Mouse (Mus musculus) stomach, embryonic 14.5 days (tissue): ENCODE results near the gene Gm43517. TPM values are rescaled to one million over a fixed set of nuclear protein-coding genes. Genes with fewer than 3 reads are reported as not detected.

Experiments
- ATAC-seq: fragments of 200-750 bp; cut with Nextera tagmentation; 2 replicates; pipeline ENCODE4 v1.8.0; 2017; ENCODE audit warnings: low read depth, moderate TSS enrichment; ENCODE audit not compliant: insufficient number of reproducible peaks, insufficient read depth, low FRiP score
- H3K27ac ChIP-seq: fragments of 300-500 bp; sonication (generic); 2 replicates; pipeline ENCODE4 v1.5.1; 2014; ENCODE audit warnings: mild to moderate bottlenecking, low read length, moderate library complexity, mixed read lengths
- H3K27me3 ChIP-seq: fragments of 300-500 bp; sonication (generic); 2 replicates; pipeline ENCODE4 v1.6.1; 2014; ENCODE audit warnings: low read length, control low read depth, mixed read lengths; ENCODE audit not compliant: control insufficient read depth, insufficient read depth
- H3K36me3 ChIP-seq: fragments of 300-500 bp; sonication (generic); 2 replicates; pipeline ENCODE4 v1.6.1; 2014; ENCODE audit warnings: mild to moderate bottlenecking, control low read depth, low read length, moderate library complexity, mixed read lengths; ENCODE audit not compliant: control insufficient read depth, insufficient read depth
- H3K4me1 ChIP-seq: fragments of 300-500 bp; sonication (generic); 2 replicates; pipeline ENCODE4 v1.6.1; 2014; ENCODE audit warnings: low read length, control low read depth, mixed read lengths; ENCODE audit not compliant: control insufficient read depth, insufficient read depth
- H3K4me2 ChIP-seq: fragments of 300-500 bp; sonication (generic); replicated peaks from 2 replicates; pipeline ENCODE4 v1.6.1; 2014; ENCODE audit warnings: low read depth, low read length, control low read depth
- H3K4me3 ChIP-seq: fragments of 300-500 bp; sonication (generic); 2 replicates; pipeline ENCODE4 v1.5.1; 2014; ENCODE audit warnings: low read depth, low read length, control low read depth
- H3K9ac ChIP-seq: fragments of 300-500 bp; sonication (generic); replicated peaks from 2 replicates; pipeline ENCODE4 v1.6.1; 2014; ENCODE audit warnings: low read depth, mild to moderate bottlenecking, control low read depth, low read length, moderate library complexity, mixed read lengths
- H3K9me3 ChIP-seq: fragments of 300-500 bp; sonication (generic); 2 replicates; pipeline ENCODE4 v1.6.1; 2016; ENCODE audit warnings: low read depth, low read length, control low read depth; ENCODE audit not compliant: control insufficient read depth
- WGBS: fragments of 180-500 bp; shearing (Covaris S2); extraction: QIAGEN DNeasy Blood & Tissue Kit; methylation state at CpG from one replicate; pipeline ENCODE4 v1.1.7; 2014; 5-methylcytosine and 5-hydroxymethylcytosine counted together
- polyA plus RNA-seq: library from polyadenylated mRNA; unstranded; fragments of >200 nt; fragmentation: Nextera tagmentation; extraction: Ambion mirVana; gene quantifications from 2 replicates; pipeline ENCODE4 v1.2.1, GENCODE M21; 2014

Gene Gm43517
- polyA plus RNA-seq, 1 experiment from 2014 or later, result not detected

DNA sequence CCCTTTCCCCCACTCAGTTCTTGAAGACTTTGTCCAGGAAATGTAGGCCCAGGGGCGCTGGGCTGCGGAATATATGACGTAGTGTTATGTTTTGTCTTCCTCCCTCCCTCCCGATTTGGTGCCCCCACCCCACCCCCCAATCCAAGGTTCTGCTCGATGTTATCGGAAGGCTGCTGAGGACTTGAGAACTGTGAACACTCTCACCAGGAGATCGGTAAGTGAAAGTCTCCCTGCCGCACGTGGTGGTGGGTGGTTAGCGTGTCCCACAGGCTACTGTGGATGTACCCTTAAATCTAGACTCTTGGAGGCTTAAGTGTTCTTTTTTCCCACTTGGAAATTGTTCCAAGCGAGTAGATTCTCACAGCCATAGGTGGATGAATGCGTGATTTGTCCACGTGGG lies 5.3 kb downstream of the Gm43517 start:
- no peaks in the 10 kb centered on the region for H3K4me1 ChIP-seq
- H3K9ac ChIP-seq, result no peak overlapping the region
- no peak overlapping the region for H3K27ac ChIP-seq
- ATAC-seq, result no peak
- no peaks in the 10 kb centered on the region for H3K9me3 ChIP-seq
- no peaks in the 10 kb centered on the region for H3K36me3 ChIP-seq
- H3K4me3 ChIP-seq, result no peak overlapping the region
- 4% methylated on average over 13 of the region's 13 CpGs for WGBS
- H3K27me3 ChIP-seq, result peaks cover 55% of the 10 kb centered on the region
- H3K4me2 ChIP-seq, result no peak overlapping the region

DNA sequence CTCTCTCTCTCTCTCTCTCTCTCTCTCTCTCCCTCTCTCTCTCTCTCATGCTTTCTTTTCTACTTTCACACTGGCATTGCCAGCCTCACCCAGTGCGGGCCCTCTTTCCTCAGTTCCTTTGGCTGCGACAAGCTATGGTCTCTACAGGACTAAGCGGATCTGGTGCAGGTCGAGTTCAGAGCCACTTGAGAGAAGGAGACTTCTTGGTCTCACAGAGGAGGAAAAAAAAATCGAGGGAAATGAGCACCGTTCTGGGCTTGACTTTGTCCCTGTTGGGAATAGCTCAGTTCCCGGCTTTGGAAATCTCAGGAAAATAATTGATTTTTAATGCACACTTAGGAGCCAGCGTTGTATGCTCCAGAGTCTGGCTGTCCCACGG lies 5.9 kb downstream of the Gm43517 start:
- no peak overlapping the region for H3K27ac ChIP-seq
- no peaks in the 10 kb centered on the region for H3K36me3 ChIP-seq
- peak overlapping the region; percentile 1; the same call in 1 of the 2 replicates for H3K4me3 ChIP-seq
- H3K9ac ChIP-seq, result no peak overlapping the region
- H3K27me3 ChIP-seq, result peaks cover 50% of the 10 kb centered on the region
- peak overlapping the region; percentile 27 for H3K4me2 ChIP-seq
- WGBS, result 2% methylated on average over 9 of the region's 9 CpGs
- no peaks in the 10 kb centered on the region for H3K4me1 ChIP-seq
- ATAC-seq, result no peak
- no peaks in the 10 kb centered on the region for H3K9me3 ChIP-seq

DNA sequence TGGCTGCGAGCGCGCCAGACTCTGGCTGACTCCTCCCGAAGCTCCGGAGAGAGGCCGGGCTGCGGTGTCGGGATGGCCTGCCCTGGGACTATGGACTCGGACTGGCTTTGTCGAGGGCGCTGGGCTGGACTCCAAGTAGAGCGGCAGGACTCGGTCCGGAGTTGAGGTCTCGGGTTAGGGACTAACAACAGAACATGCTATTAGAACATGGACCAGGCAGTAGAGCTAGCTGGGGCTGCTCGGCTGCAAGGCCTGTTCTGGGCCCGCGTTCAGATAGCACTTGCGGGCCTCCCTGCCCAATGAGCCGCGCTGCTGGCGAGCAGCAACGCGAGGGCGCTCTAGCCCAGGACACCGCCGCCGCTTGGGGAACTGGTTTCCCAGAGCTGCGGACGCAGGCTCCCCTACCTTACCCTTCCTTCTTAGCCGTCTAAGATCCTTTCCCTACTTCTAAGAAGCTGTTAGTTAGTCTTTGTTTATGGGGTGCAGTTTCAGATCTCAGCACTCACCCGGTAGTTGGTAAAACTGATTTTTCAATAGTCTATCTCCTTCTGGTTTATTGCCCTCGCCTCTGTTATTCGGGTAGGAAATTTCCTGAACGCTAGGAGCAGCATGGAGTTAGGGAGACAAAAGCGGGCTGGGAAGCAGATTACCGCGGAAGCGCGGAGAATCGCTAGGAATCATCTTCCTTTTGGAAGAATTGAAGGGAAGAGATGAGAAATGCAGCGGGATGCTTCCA lies 6.5 kb downstream of the Gm43517 start:
- no peaks in the 10 kb centered on the region for H3K4me1 ChIP-seq
- H3K9ac ChIP-seq, result no peak overlapping the region
- no peak overlapping the region for H3K27ac ChIP-seq
- peak; percentile 95 for ATAC-seq
- no peaks in the 10 kb centered on the region for H3K9me3 ChIP-seq
- WGBS, result under 1% methylated on average over 42 of the region's 42 CpGs
- H3K36me3 ChIP-seq, result no peaks in the 10 kb centered on the region
- H3K4me2 ChIP-seq, result peak overlapping the region; percentile 27
- H3K4me3 ChIP-seq, result peak overlapping the region; percentile 1; the same call in 1 of the 2 replicates
- peaks cover 48% of the 10 kb centered on the region for H3K27me3 ChIP-seq

GRCm38 (mm10) chr12:49392041-49392390 lies 7.0 kb downstream of the Gm43517 start:
- Histone ChIP-seq H3K9ac (no peak overlapping the region), H3K9me3 (no peaks in the 10 kb centered on the region), H3K4me3 (no peak overlapping the region; the same call in 1 of the 2 replicates), H3K4me2 (0 out of 2 replicates have a peak overlapping the region, but pooled peaks have one; percentile 27), H3K36me3 (no peaks in the 10 kb centered on the region), H3K27me3 (peaks cover 52% of the 10 kb centered on the region), H3K27ac (no peak overlapping the region), H3K4me1 (no peaks in the 10 kb centered on the region)
- ATAC-seq, result no peak
- WGBS, result 3% methylated on average over 10 of the region's 10 CpGs

GRCm38 (mm10) chr12:49392876-49393275 lies 7.9 kb downstream of the Gm43517 start:
- Histone ChIP-seq H3K36me3 (no peaks in the 10 kb centered on the region), H3K4me2 (no peak overlapping the region), H3K9ac (no peak overlapping the region), H3K27ac (no peak overlapping the region), H3K4me1 (no peaks in the 10 kb centered on the region), H3K27me3 (peaks cover 56% of the 10 kb centered on the region), H3K4me3 (no peak overlapping the region), H3K9me3 (no peaks in the 10 kb centered on the region)
- no peak for ATAC-seq
- 6% methylated on average over 5 of the region's 5 CpGs for WGBS

DNA sequence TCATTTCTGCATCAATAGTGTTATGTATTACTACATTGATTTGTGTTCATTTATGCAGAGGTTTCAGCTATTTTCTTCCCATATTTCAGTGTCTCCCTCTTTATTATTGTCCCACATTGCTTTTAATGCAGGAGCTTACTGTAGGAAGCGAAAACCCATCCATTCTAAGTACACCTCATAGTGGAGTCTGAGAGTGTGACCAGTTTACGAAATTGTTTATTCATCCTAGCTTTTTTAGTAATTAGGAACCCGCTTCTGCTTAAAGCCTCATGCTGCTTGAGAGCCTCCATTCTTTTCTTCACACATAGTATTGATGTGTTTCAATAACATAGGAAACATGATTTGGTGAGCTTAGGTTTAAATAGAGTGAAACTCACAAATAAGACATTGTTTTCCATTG lies 8.7 kb downstream of the Gm43517 start:
- no peaks in the 10 kb centered on the region for H3K36me3 ChIP-seq
- no peaks in the 10 kb centered on the region for H3K9me3 ChIP-seq
- no peak overlapping the region for H3K4me3 ChIP-seq
- H3K4me2 ChIP-seq, result no peak overlapping the region
- H3K9ac ChIP-seq, result no peak overlapping the region
- H3K27me3 ChIP-seq, result peaks cover 62% of the 10 kb centered on the region
- 15% methylated on average over 3 of the region's 3 CpGs for WGBS
- ATAC-seq, result no peak
- no peaks in the 10 kb centered on the region for H3K4me1 ChIP-seq
- no peak overlapping the region for H3K27ac ChIP-seq

DNA sequence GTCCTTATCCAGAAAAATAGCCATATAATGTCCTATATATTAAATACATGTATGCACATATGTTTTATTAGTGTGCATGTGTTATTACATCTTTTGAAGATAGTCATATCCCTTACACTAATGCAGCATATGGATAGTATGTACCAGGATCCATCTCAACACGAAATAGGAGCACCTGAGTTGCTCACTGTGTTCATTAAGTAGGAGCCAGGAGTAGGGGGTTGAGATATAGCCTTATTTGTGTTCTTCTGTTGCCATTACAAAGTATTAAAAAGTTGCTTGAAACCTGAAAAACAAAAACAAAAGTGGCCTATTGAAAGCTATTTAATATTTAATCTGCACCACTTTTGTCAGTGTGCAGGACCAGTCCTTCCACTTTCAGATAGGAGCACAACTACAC lies 9.2 kb downstream of the Gm43517 start:
- Histone ChIP-seq H3K9ac (no peak overlapping the region), H3K4me3 (no peak overlapping the region), H3K27me3 (peaks cover 64% of the 10 kb centered on the region), H3K36me3 (no peaks in the 10 kb centered on the region), H3K4me2 (no peak overlapping the region), H3K27ac (no peak overlapping the region), H3K4me1 (no peaks in the 10 kb centered on the region), H3K9me3 (no peaks in the 10 kb centered on the region)
- ATAC-seq, result no peak
- WGBS, result 5% methylated on average over 1 of the region's 1 CpGs

DNA sequence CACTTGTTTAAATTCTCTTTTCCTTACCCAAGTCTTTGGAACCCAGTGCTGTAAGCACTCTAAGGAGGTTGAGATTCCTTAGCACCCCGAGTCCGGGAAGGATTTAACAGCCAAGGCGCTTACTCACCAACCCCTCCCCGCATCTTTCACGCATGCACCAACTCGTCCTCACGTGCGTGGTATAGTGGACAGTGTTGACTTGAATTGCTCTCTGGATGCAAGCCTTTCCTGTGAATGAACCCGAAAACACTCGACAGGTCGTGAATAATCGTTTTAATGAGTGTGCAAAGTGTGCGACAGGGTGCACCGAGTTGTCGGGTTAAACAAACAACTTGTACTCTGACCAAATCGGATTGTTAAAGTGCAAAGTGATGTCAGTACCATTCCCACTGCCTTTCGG lies 9.9 kb downstream of the Gm43517 start:
- no peaks in the 10 kb centered on the region for H3K36me3 ChIP-seq
- H3K27me3 ChIP-seq, result peaks cover 60% of the 10 kb centered on the region
- H3K27ac ChIP-seq, result no peak overlapping the region
- H3K4me3 ChIP-seq, result no peak overlapping the region
- no peak overlapping the region for H3K4me2 ChIP-seq
- no peaks in the 10 kb centered on the region for H3K9me3 ChIP-seq
- WGBS, result 2% methylated on average over 17 of the region's 17 CpGs
- no peaks in the 10 kb centered on the region for H3K4me1 ChIP-seq
- no peak for ATAC-seq
- H3K9ac ChIP-seq, result no peak overlapping the region

DNA sequence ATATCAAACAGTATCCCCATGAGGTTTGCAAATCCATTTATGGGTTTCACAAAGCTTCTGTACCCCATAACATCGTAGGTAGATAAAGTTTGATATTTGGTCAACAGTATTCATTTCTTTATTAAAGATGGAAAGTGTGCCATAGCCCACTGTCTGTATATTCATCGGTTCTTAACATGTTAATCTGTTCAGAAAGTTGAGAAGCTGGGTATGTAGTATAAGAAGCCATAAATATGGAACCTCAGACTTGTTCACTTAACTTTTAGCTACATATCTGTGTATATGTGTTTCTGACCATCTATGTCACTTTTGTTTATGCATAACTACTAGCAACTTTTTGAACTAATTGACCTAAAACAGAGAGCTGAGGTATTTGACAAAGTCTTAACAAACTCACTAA lies 11.0 kb downstream of the Gm43517 start:
- Histone ChIP-seq H3K9ac (no peak overlapping the region), H3K4me1 (no peaks in the 10 kb centered on the region), H3K9me3 (no peaks in the 10 kb centered on the region), H3K4me3 (no peak overlapping the region), H3K36me3 (no peaks in the 10 kb centered on the region), H3K27ac (no peak overlapping the region), H3K4me2 (no peak overlapping the region), H3K27me3 (peaks cover 62% of the 10 kb centered on the region)
- WGBS, result 14% methylated on average over 2 of the region's 2 CpGs
- no peak for ATAC-seq
